Mouse (Mus musculus): ENCODE results near the gene Gm12248.

GRCm38 (mm10) chr11:58025881-58026280, 67.1 kb downstream of the Gm12248 start:
- TF ChIP-seq CTCF (IDR thresholded peaks at IDR 0.05; ENCODE audit: control insufficient read depth, insufficient read depth, insufficient replicate concordance, low read depth, low read length) (no peak), POLR2A (IDR thresholded peaks at IDR 0.05; ENCODE audit: control insufficient read depth, low read depth, low read length) (no peak)

Measured in testis, adult 2 months (tissue).